Mouse (Mus musculus) telencephalon, adult 2 months (tissue): ENCODE data around the gene Efcab9.

Experiments used
- DNase-seq: peaks from one replicate; pipeline ENCODE4 v3.0.0-alpha.2; 2011; ENCODE audit warnings: low read depth, low spot score

The Efcab9 gene

DNA sequence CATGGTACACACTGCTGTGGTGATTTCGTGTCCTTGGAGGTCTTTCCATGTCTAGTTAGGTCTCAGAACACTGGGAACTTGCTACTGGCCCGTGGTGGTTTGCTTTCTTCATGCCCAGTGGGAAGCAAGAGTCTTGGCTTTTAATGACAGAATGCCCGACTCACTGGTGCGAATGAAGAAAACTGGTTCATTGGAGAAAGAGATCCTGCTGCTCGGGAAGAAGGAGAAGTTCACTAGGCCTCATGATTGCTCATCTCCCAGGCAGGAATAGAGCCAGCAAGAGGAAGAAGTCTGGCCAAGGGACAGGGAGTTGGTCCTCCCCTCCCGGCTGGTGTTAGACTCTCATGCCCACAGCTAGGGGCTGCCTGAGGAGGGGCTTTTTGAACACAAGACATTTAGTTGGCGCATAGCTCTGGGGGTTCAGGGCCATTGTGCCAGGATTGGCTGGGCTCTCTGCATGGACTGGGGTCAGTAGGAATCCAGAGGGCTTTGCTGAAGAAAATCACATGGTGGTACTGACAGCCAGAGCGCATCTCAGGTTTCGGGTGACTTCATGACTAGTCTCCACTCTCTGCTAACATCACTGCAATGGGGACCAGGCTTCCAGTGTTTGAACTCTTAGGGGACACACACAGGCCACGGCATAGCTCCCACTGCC lies 24.6 kb upstream of the Efcab9 start:
- DNase-seq, result no peak

DNA sequence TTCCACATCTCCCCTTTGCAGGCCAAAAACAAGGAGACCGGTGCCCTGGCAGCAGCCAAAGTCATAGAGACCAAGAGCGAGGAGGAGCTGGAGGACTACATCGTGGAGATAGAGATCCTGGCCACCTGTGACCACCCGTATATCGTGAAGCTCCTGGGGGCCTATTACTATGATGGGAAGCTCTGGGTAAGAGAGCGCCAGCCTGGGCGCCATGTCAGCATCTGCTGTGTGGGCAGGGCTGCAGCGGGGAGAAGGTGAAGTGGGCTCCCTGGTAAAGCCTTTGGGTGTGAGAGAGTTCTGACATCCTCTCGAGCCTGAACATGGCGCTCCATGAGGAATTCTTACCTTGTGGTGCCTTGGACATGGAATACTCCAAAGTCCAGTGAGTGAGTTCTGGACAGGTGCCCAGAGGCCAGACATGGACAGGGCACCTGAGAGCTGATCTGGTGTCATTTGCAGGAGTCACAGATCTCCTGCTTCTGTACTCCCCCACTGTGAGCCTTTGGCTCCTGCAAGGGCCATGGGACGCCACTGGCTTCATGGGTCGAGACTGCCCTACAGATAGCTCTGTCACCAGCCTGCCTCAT lies 23.3 kb upstream of the Efcab9 start:
- no peak for DNase-seq

DNA sequence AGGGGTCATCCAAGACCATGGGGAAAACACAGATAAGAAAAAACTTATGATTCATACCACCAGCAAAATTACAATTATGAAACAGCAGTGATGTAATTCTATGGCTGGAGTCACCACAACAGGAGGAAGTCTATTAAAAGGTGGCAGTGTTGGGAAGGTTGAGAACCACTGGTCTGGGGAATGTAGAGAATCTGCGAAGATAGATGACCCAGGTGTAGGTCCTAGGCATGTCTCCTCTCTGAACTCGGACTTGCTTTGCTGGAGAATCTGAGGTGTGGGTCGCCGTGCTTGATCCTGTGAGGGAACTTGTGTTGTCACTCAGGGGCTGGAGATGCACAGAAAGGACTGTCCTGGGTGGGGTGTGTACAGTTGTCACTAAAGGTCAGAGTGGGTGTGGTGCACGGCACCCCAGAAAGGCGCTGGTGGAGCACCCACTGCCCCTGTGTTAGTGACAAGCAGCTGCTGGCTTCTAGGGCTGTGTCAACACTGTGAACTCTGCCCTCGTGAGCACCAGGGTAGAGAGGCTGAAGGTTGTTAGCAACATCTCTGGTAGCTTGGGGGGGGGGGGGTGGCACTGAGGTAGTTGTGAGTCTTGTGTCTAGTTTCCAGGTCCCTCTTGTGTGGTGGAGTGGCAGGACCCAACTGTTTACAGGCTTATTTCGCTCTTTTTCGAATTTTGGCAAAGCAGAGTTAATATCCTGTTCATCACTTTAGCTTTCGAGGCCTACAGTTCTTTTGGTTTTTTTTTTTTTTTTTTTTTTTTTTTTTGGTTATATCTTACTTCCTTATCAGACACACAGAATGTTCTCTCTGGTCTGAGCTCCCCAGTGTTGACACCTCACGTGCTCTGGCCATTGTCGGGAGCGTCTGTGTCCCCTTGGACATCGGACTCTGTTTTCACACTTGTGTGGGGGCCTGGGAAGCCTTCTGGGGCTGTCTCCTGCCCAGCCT lies 22.5 kb upstream of the Efcab9 start:
- DNase-seq, result no peak

DNA sequence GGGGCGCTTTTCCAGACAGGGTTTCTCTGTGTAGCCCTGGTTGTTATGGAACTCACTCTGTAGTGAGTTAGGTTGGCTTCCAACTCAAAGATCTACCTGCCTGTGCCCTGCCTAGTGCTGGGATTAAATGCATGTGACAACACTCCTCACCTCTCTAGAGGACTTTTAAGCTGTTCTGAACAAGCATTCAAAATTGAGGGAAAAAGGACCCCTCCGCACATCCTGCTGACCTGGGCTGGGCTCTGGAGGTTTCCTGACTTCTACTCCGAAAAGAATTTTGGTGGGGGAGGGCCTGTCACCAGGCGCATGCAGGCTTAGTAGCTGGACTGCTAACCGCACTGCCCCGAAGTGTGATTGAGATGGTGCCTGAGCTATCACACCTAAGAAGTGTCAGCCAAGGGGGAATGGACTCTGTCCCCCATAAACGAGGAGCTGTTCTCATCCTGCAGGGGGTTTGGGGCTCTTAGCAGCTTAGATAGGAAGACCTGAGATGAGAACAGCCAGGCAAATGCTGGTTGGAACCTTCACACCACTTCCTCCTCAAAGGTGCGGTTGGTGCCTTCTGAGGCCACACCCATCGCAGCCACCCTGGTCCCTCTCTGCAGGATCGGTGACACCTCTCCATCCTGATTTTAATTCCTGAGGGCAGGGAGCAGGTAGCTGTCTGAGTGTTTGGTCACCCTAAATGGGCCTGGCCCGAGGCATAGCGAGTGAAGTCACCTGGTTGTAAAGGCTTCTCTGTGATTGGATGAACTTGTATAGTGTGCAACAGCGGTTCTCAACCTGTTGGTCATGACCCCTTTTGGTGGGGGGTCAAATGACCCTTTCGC lies 21.6 kb upstream of the Efcab9 start:
- DNase-seq, result no peak

DNA sequence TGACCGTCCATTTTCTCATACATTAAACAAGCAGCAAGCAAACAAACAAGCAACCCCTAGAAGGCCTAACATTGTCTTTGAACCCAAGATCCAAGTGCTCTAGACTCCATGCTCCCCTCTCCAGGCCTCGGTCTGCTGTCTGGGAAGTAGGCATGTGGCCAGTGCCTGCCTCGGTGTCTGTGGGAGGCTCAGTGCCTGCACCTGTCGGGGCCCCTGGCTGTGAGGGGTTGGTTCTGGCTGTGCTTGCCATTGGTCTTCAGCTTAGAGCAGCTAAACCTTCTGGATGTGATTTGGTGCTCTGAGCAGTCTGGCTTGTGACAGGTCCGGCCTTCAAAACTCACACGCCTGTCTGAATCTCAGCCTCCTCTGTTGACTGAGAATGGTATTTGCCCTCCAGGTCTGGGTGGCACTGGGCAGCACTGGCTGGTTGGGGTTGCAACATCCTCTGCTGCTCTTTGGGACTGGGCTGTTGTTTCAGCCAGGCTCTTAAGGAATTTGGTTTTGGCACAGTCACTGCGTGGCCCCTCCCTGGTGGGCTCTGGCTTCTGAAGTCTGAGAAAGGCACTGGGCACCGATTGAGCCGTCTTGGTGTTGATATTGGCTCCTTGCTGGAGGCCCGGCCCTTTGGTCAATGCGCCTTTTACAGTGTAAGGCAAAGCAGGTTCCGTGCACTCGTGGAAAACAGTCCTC lies 20.7 kb upstream of the Efcab9 start:
- DNase-seq, result no peak

DNA sequence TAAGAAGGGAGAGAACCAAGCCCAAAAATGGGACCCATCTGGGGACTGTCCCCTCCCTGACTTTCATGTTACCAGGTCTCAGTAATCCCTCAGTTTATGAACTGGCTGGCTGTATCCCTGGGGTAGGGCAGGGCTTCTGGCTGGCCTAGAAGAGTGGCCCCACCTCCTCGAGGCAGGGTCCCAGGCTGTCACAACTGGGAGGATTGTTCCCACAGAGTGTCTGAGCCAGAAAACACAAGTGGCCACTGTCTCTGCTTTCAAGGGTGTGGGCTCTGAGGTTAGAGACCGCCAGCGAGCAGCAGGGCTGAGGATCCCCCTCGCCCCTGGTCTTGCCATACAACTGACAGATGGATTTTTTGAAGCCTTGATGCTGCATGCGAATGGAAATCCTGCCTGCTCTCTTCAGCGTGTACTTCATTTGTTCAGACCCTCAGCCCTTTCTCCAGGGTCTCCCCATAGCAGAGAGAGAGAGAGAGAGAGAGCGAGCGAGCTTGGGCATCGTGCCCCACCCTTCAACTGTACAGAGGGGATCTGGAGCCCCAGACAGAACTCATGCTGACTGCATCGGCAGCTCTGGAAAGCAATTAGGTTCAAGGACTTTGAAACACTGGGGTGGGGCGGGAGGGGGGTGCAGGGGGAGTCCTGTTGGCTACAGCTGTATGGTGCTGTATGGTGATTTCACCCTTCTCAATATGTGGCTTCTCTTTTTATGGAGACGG lies 19.9 kb upstream of the Efcab9 start:
- no peak for DNase-seq

DNA sequence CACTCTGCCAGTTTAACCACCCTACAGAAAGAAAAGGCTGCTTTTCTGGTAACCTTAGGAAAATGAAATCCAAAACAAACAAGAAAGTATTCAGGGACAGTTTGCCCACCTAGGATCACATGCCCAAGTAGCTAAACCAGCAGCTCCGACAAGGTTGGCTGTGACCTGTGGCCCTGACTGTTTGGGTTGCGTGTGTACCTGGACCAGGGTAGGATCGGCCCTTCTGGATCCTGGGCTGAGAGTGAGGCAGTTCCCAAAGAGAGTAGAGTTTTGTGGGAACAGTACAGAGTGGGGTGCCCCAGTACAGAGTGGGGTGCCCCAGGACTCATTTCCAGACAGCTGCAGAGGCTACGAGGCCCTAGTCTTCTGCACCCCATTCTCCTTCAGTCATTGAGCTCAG lies 19.2 kb upstream of the Efcab9 start:
- no peak for DNase-seq

DNA sequence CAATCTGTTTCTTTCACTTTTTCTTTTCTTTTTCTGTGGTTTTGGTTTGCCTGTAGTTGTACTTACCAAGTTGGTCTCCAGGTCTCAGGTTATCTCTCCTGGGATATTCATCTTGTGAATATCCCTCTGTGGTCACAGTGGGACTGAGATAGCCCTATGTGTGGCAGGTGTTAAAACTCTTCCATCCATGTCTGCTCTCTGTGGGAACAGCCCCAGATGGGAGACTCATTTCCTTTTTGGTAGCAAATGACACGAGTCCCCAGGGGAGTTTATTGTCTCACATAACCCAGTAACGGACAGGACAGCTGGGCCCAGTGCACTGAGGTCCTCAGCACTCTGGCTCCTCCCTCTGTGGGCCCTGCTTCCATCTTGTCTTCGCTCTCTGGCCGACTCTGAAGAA lies 18.2 kb upstream of the Efcab9 start:
- no peak for DNase-seq

DNA sequence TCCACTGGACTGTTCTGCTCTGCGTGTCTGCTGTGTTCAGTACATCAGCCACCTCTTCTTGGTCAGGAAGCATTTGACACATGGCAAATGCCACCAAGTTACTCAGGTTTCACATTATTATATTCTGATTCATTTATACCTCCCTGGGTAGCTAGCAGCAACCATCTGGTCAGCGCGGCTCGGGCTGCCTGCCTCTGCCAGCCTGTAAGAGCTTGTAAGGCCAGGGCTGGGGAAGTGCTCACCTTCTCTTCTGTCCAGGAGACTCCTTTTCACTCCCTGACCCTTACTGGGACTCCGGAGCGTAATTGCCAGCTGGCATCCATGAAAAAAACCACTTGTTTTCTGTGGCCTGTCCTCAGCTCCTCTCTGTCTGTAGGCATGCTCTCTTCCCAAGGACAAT lies 17.4 kb upstream of the Efcab9 start:
- no peak for DNase-seq

DNA sequence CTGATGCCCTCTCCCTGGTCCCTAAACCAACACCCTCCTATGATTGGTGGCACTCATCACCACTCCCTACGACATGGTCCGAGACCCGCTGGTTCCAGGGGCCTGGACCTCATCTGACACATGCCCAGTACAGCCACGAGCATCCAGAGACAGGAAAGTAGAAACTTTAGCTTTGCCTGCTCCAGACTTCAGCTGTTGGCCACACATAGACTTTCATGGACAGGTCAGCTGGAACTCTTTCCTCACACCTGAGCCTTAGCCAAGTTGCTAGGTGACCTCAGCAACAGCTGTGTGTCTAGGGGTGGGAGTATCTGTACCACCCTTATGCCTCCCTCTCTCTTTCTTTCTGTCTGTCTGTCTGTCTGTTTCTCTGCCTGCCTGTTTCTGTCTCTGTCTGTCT lies 16.4 kb upstream of the Efcab9 start:
- no peak for DNase-seq

DNA sequence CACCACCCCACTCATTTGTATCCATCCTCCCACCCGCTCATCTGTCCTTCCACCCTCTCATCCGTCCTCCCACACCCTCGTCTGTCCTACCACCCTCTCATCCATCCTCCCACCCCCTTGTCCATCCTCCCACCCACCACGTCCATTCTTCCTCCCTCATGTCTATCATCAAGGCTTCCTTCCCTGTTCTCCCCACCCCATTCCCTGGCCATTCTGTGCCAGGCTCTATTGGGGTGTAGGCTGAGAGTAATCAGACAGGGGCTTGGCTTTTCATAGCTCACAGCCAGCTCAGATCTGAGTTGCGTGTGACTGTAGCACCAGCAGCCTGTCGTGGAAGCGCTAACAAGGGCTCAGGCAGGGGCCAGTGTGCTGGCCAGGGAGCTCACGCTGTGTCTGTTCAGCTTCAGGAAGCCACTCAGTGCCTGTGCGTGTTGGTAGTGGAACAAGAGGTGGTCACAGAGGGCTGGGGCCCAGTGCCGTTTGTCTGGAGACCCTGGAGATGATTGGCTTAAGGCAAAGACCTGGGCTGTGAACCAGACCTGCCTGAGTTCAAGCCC lies 15.6 kb upstream of the Efcab9 start:
- no peak for DNase-seq

DNA sequence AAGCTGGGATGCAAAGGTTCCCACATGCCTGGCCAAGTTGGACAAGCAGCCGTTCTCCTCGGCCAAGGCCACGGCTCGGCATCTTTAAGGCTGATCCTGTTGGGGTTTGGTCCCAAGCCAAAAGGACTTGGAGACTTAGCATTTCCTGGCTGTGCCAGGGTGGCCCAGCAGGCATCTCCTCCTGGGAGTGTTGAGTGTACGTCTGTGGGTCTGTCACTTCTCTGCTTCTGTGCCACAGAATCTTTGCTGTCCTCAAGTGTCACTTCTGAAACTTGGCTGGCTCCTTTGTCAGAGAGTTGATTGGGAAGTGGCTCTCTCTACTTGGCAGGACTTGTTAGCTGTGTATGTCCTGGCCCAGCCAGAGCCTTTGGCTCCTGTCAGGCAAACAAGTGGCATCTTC lies 14.6 kb upstream of the Efcab9 start:
- DNase-seq, result no peak

DNA sequence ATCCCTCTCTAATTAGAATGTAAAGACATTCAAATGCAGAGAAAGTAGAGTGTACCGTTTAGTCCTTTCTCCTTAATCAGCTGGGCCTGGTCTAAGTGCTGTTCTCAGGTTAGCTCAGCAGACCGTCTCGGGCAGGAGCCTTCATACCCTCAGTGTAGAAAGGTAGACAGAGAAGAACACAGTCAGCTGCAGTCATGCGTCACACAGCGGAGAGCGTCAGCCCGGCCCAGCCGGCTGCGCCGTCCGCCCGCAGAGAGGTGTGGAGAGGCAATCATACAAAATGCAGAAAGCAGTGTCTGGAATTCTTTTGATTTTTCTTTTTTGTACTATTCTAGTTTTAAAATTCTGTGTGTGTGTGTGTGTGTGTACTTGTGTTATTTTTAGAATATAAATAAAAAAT lies 13.7 kb upstream of the Efcab9 start:
- no peak for DNase-seq

DNA sequence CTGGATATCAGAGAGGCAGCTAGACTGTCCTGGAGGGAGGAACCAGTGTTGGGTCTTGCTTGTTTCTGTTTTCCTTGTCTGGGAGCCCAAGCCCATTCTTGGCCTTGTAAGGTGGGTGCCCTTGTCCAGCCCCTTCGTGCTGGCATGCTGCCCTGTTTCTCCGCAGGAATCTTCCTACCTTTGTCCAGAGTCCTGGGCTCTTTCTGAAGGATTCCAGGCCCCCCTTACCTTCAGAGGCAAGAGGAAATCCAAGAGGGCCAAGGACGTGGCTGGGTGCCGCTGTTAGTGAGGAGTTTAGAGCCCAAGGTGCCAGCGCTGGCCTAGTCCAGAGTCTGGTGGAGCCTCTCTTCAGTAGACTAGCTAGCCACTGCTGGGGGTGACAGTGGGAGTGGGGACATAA lies 12.6 kb upstream of the Efcab9 start:
- DNase-seq, result no peak

DNA sequence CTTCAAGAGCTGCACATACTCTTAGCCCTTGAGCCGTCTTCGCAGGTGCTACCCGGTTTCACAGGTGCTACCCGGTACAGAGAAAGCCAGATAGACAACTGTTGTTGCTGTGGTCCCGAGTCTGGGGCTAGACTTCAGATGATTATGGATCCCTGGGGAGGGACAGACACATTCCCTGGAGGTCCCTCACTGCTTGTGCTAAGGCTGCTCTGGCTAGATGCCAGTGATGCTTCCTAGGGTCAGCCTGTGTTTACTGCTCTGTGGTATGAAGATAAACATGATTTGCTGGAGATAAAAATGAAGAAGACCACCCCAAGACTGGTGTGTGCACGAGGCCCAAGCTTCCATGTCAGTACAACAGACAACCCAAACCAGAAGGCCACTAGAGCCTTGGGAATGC lies 12.2 kb upstream of the Efcab9 start:
- no peak for DNase-seq

DNA sequence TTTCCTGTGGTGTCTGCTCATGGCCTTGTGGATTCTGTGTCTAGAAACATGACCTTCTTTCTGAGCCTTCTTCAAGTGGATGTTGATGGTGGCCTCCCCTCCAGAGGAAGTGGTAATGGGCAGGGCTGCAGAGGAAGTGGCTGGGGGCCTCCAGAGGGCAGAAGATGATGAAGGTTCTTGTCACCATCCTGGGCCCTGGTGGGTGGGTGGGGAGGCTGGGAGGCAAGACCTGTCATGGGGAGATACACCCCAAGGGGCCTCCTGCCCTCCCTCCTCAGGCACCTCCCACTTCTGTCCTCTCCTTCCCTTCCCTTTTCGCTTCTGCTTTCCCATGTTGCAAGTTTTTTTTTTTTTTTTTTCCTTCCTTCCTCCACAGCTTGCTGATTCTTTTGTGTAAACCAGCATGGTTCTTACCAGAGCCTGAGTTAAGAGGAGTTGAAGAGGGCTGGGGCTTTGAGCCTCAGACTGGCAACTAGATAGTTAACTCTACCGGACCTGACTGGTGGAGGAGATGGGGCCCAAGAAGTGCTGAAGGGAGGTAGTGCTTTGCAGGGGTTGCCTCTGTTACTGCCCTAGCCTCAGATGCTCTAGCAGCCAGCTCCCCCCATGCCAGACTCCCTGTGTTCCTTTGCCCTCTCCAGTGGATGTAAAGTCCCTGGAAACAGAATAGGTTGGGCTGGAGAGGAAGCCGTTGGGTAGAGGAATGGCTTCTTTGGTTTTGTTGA lies 11.0 kb upstream of the Efcab9 start:
- DNase-seq, result no peak

DNA sequence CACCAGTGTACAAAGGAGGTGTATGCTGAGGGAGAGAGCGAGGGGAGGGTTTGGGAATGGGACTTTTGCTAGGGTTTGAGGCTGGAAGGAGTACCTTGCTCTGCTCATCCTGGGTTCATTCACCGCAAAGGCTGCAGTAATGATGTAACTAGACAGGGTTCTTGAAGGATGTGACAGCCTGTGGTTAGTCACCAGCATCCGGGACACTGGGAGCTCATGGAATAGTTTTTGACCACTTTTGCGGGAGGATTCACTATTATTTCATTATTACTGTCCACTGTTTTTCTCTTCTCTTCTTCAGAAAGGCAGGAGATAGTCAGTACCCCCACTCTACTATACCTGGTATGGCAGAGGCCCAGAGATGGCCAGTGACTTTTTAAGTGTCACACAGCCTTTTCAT lies 10.3 kb upstream of the Efcab9 start:
- no peak for DNase-seq

DNA sequence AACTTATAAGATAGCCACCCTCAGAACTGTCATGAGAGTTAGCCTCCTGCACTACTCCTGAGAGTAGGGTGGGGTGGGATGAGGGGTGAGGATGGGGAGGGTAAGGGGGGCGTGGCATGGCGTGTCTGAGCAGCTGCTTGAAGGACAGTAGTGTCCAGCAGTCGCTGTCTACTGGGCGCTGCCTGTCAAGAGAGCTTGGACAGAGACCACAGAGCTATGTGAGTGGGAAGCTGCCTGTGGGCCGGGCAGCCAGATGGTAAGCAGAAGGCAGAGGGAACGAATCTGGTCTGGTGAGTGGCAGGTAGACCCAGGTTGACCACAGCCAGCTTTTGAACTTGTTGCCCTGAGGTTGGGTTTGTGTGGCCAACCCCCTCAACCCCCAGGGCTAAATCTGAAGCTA lies 8.6 kb upstream of the Efcab9 start:
- DNase-seq, result no peak

DNA sequence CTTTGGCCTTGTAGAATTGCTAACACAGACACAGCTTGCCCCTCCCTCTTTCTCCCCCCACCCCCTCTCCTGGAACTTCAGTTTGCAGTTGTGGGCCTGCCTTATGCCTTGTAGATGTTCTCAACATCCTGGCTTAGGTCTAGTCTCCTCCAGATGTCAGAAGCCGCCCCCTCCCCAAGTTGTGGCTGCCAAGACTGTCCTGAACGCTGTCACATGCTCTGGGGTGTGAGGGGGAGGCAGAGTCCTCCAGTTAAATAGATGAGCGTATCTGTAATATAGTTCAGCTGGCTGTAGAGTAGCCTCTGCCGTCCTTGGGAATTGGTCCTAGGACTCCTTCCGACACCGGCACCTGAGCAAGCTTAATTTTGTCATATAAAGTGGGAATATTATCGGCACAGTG lies 7.8 kb upstream of the Efcab9 start:
- DNase-seq, result no peak

DNA sequence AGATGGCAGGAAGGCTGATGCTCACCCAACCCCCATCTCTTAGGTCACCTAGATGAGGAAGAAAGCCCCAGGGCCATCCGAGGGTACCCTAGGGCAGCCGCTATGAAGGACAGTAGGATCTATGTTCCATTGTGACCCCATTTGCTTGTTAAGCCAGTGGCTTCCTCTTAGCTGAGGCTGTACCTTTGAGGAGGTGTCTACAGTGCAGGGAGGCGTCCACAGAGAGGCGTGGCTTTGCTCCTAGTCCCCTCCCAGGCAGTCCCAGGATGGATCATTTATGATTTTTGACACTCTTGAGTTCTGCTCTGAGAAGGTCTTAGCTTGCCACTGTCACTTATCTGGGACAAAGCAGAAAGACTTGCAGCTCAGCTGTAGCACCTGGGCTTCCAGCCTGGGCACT lies 7.0 kb upstream of the Efcab9 start:
- DNase-seq, result no peak
